Mouse (Mus musculus): ENCODE results near the gene Kif17.

The Kif17 gene

DNA sequence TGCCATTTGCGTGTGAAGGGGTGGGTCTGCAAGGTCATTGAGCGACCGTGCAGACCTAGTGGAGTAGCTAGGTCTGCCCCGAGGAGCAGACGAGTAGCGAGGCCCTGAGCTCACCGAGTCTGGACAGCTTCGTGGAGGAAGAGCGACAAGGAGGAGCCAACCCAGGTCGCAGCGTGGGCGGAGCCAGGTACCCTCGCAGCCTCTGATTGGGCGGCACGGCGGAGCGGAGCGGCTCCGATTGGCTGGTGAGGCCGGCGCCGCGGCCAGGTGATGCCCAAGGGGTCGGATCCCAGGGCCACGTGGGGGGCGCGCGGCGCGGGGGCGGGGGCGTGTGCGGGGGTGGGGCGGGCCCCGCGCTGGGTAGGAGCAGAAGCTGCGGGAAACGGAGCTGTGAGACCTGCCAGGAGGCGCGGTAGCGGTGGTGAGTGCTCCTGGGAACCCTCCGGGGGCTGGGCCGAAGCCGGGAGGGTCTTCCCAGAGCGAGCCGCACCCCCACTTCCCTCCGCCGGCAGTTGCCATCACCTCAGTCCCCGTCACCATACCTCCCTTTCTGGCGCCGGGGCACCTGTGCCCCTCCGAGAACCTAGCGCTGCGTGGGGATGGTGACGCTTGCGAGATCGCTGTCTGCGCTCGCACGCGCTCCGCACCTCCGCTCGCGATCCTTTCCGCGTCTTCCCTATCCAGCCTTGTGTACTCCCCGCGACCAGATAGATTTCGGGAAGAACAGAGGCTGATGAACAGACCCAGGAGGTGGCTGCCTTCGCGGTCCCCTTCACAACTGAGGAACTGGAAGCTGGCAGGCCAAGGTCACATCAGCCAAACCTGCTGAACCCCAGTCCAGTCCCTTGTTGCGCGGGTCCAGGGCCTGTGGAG lies at the start of gene Kif17, which contains the start of gene Sh2d5:
Gene Kif17 (plus strand): TSS at position 348 of the 873 bp plus-strand sequence.
Gene Sh2d5 (plus strand): TSS at position 316 of the 873 bp plus-strand sequence.
- DNase-seq: peak; percentile 81 to 87

DNA sequence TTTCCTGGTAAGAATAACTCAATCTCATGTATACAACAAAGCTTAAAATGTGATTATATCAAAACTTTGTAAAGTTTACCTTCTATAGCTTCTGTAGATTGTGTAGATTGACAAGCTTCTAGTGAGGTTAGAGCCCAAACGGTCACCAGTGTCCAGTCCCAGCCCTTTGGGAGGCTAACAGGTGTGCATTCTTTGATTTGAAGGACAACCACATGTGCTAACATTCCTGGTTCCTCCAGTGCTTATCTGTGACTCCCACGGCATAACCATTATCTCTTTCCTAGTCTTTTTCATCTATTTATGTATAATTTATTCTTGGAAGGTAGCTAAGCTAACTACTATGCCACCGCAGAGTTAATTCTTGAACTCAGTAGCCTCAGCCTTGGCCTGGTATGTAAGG lies 49.5 kb upstream of the Kif17 start:
- DNase-seq: no peak

DNA sequence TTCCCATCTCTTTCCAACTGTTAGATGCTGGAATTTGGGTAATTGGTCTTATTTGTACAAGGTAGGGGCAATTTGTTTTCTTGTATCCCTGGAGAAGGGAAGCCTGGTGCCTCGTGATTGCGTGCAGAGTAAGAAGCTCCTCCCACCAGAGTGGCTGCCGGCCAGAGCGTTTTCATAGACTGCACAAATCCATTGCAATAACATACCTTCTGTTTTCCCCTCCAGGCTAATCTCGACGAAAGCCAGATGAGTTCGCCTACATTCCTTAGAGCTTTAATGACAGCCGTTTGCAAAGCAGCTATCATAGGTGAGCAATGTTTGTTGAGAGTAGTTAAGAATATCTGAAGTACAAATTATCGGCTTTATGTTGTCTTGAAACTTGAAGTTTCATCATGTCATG lies 48.5 kb upstream of the Kif17 start:
- no peak for DNase-seq

DNA sequence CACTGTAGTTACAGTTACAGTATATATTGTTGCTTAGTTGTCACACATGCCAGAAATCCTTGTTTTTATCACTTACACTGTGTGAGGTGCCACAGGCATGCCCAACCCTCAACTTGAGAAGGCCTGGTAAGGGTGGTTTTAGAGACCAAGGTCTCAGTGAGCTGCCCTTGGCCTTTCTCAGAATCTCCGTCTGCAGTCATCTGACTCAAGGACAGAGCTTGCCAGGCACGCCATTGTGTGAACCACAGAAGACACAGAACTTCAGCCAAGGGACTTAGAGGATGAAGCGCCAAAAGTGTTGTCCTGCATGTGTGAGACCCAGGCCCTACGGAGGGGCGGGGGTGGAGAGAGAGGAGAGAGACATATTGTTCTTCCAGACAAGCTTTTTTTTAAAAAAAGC lies 40.1 kb upstream of the Kif17 start:
- DNase-seq: no peak

DNA sequence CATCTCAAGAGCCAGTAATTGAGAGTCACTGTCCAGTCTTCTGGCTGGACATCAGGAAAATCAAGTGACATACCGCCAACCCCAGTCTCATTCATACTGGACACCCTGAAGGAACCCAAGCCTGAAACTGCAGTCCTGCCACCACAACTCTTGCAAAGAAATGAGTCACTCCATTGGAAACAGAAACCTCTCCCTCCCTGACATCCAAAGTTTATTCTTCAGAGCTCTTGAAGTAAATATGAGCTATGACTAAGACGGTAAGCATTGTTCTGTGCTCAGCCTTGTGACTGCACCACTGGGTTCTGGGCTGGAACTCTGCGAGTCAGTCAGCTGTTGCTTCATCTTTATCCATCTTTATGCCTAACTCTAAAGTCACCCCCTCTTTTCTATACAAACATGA lies 36.4 kb upstream of the Kif17 start:
- no peak for DNase-seq

DNA sequence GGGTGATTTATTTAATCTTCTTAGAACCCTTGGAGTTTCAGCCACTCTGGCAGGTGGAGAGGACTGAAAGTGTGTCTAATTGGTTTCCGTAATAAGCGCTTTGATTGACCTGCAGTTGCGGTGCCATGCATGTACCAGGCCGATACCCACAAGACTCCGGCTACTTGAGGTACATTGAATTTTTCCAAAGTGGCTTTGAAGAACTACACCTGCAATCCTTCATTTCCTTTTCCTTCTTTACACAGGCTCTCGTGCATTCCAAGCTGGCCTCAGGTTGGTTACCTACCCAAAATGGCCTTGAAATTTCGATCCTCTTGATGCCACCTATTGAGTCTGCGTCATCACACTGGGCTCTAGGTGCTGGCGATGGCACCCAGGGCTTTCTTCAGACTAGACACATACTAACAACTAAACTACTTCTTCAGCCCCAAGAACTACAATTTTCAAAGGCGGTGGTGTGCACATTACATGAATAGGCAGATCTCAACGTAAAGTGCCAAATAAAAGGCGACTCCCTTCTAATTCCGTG lies 34.5 kb upstream of the Kif17 start:
- no peak for DNase-seq

DNA sequence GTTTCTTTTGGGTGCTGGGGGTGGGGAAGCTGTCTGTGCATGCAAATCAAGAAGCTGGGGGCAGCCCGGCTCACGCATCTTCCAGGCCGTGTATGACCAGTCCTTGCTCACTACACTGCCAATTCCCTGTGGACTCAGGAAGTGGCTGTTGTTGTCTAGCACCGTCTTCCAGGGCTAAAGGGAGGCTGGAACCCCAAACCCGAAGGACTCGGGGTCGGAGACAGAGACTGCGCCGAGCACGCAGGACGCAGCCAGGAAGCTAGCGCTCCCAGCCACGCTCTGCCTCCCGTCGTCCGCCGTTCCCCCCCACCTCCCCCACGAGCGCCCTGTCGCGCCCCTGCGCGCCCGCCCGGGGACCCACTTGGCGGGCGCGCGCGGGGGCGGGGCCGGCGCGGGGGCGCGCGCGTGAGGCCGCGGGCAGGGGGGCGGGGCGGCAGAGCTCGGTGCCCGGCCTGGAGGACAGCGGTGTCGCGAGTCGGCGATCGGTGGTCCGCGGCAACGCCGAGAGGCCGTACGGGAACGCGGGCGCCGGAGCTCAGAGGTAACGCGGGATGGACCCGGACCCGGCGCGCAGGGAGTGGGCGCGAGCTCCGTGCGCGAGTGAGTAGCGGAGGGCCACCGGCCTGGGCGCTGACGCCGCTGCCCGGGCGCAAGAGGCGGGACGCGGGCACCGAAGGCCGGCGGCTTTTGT lies 33.9 kb upstream of the Kif17 start, which contains the start of gene Hp1bp3:
Gene Hp1bp3 (plus strand): TSS at position 97 of the 691 bp plus-strand sequence.
- DNase-seq: peak; percentile 84 to 93

DNA sequence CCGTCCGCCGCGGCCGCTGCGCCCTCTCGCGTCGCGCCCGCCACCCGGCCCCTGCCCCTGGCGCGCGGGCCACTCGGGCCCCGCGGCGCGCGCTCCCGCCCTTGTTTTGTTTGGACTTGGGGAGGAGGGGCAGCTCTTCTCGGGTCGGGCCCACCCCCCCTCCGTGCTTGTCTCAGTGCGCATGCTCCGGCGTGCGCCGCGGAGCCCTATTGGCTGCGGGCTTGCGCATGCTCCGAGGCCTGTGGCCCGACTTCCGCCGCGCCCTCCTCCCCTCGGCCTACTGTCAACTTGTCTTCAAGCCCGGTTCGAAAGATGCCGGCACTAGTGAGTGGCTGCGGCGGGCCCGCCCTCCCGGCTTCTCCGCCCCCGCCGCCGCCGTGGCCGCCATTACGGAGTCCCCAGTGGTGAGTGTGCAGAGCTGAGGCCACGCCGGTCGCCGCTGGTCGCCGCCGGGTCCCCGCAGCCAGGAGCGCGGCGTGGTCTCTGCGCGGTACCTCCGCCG lies 33.3 kb upstream of the Kif17 start:
- DNase-seq: peak; percentile 98 to 99

DNA sequence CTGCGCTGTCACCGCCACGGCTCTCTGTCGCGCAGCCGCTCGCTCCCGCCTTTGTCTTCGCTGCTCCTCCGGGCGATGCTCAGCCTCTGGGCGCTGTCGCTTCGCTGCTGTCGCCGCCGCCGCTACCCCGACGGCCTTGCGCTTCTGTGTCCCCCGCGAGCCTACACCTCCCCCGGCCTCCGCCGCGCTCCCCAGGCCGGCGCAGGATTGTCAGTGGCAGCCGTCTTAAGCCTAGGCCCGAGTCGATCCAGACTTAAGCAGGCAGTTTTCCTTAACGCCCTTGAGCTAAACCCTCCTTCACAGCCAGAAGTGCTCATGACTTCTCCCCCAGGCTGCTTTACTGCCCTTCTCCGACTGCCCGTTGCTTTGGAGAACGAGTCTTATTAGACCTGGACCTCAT lies 32.8 kb upstream of the Kif17 start:
- DNase-seq: no peak

DNA sequence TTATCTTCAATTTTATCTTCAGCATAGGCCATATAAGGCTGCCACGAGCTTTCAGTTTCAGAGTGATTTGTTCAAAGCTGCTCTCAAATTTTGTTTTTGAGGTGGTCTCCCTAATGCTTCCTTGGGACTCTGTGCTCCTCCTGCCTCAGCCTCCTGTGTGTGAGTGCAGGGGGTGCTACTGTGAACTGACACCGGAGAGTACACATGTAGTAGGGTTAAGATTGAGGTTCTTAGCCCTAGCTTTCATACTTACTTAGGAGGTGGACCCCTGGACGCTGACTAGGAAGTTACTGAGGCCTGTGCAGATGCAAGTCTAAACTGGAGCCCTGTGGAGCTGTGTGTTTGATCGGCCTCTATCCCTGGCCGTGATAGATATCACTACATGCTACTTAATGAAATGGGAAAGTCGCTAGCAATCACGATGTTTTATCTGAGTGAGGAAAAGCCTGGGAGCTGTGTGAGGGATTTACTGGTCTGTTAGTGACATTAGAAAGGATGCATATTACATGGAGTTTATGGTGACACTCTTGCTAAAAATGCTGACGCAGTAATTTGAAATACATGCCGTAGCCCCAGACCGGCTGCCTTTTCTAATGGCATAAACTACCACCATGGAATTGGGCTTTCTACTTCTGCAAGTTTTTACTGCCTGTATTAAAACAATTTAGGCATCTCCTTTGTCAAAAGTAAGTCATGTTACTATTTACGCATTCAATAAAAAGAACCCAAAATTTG lies 32.1 kb upstream of the Kif17 start:
- DNase-seq: no peak

DNA sequence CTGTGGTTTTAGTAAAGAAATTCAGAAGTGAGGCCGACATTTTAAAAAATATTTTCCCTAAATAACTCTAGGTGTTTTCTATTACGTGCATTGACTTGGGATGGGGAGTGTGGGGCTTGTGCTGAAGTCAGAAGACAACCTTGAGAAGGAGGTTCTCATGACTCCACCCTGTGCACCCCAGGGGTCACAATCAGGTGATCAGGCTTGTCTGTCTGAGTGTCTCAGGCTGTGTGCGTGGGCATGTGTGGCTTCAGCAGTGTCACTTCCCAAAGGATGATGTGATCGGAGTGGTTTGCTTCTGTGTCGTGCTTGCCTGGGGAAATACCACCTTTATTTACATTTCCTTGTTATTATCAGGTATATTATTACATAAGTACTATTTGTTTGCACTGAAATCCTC lies 30.9 kb upstream of the Kif17 start:
- DNase-seq: no peak

DNA sequence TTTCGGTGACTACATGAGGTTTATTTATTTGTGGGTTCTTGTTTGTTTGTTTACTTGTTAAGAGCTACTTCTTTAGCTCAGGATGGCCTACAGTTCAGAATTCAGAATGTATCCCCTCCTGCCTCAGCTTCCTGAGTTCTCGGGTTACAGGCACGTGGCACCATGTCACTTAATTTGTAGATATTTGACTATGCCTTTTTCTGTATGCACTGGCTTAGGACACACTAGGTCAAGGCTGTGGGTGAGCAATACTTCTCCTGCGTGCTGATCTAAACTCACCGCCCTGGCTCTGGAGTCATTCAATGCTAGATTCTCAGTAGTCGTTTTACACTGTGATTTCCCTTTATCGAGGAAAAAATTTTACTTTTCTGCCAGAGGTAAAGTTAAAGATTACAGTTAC lies 29.5 kb upstream of the Kif17 start:
- DNase-seq: no peak

DNA sequence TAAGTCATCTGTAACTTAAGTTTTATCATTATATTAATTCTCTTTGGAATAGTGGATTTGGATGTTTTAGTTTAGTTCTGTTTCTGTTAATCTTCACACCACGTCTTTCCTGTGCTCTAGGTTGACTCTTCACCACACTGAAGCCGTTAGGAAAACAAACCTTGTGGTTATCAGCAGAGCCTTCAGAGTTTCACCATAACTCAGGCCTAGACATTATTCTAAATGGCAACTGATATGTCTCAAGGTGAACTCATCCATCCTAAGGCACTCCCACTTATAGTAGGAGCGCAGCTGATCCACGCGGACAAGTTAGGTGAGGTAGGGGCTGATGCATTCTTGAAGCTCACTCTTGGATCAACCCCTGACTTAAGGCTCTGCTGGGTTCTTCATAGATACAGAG lies 28.8 kb upstream of the Kif17 start:
- no peak for DNase-seq

DNA sequence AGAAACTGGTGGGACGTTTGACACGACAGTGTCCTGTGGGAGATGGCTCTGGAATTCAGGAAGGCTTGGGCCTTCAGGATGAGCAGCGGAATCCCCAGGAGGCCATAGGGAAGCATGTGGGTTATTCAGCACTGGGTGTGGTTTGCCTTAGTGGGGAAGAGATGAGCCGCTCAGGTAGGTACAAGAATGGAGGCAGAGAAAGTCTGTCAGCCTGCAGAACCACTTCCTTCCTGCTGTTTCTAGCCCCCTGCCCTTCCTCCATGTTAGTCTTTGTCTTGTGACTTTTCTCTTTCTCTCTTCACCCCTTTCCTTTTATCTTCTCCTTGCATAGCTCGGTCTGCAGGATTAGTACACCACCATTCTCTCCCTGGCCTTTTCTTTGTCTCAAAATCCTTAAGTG lies 27.8 kb upstream of the Kif17 start:
- no peak for DNase-seq

DNA sequence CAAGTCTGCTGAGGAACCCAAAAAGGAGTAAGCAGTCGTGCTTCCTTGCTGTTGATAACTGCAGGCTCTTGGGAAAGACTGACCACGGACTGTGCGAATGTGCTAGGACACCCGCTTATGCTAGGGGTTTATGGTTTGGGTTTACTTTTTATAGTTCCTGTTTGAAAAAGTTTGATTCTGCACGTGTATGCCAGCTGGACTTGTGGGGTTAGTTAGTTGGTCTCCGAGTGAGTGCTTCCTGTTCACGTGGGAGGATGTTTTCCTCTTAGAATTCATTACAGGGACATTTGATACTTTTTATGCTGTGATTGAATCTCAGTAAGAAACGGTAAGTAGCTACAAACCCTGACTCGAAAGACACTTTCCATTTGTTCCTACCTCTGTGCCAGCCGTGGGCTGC lies 26.6 kb upstream of the Kif17 start:
- no peak for DNase-seq

DNA sequence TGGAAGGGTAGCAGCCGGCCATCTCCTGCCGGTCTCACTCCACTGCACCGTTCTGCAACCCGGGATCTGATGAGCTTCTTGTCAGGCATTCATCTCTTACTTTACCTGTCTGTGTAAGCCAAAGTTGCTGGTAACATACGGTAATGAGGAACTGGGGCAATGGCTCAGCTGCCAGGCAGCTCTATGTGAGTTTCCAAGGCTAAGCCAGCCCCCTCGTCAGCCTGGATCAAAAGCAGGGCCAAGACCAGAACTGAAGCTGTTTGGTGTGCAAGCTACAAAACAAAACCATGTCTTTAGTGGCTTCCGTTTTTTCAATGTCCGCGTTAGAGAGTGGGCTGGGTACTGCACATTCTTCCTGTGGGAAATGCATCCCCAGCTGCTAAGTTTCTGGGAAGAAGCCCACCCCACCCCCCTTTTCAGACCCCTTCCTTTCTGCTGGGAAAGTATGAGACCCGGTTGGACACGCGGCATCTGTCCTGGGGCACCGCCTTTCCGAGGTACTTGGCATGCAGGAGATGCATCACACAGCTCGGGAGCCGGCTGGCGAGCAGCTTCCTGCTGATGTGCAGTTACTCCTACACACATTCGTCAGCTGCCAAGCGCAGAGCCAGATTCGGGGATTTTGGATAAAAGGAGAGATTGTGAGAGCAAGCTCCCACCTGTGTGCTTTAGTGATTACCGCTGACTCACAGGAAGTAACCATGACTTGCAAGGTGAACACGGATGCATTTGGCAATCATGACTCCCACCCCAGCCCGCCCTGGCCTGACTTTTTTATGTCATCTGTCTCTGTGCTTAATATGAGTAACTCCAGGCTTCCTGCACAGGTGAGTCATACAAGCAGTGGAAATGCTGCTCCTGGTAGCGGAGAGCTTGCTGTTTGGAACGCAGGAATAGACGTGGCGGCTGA lies 3.2 kb upstream of the Kif17 start:
- peak in 1 of 2 experiments; percentile 22 for DNase-seq

DNA sequence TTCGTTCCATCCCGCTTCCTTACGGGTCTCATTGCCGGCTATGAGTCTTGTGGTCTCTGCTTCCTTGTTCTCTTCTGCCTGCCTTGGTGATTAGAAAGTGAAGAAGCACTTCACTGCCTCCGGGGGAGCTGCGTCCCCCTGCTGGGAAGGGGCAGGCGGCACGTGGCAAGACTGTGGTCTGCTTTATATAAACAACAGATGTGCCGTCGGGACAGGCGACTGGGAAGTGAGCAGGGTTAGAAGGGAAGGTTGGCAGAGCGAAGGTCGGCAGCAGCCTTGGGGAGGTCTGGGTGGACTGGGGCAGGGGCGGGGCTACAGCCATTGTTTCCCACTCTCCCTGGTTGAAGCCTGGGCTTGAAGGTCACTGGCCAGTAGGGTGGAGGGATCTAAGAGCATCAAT lies 1.6 kb downstream of the Kif17 start:
- DNase-seq: peak; percentile 39 to 58

DNA sequence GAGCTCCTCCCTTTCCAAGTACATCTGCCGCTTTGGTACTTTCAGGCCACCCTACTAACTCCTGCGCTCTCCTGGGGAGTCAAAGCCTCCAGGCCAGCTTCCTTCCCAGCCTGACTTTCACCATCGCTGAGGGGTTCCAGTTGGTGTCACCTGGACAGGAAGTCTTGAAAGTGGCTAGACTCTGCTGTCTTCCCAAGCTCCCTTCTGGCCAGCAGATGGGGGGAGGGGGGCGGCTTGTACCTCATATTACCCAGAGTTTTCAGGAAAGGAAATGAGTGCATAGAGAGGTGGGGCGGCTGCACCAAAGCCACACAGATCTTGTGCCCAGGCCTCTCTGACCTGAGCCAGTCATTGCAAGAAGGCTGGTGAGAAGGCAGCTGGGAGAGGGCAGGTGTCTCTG lies 2.0 kb downstream of the Kif17 start:
- no peak for DNase-seq

DNA sequence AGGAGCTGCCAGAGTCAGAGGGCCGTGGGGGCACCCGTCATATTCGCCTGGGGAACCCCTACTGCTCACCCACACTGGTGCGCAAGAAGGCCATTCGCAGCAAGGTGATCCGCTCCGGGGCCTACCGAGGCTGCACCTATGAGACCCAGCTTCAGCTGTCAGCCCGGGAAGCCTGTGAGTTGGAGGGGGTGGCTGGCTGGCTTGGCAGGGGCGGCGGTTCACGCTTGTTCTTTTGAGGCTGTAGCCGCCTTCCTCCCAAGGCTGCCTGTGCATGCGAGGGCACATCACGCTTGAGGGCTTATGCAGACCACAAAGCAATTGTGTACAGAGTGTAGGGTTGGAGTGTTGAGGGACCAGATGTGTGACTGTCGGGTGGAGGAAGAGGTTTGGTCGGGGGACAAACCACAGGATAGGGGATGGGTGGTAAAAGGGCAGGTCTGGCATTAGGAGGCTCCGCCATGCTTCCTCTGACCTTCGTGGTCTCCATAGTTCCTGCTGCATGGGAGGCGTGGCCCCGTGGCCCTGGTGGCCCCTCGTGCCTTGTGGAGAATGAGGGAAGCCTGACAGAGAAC lies 7.0 kb downstream of the Kif17 start:
- no peak for DNase-seq

DNA sequence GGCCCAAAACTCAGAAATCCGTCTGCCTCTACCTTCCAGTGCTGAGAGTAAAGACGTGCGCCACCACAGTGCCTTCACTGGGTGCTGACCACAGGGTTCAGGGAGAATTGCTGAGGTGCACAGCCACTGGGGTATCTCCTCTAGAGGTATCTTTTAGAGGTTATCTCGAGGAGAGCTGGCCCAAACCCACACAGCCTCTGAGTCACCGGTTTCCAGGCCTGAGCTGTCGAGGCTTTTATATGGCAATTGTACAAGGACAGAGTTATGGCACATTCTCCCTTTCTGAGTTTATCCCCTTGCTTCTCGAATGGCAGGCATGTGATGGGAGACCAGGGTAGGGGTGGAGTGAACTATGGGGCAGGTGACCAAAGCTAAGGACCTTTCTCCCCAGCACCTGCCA lies 8.4 kb downstream of the Kif17 start:
- DNase-seq: no peak

DNA sequence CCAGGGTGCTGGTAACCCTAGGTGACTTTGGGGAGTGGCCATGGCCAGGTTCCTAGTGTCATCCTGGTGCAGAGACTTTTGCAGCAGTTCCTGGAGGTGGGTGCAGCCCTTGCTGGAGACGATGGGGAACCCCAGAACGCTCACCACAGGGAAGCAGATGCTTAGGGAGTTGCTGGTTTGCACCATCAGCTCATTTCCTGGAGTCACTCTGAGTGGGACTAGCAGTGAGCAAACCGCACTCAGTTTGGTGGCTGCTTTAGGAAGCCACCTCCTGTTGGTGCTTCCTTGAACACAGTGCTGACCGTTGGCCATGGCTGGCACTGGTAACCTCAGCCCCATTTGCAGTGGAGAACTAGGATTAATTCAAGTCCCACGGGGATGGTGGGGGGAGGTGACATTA lies 9.2 kb downstream of the Kif17 start:
- no peak for DNase-seq
